Mouse (Mus musculus) liver, postnatal 0 days (tissue): ENCODE measurements around the gene C5ar1.

Experiments used
- CTCF ChIP-seq: sonication (generic); IDR thresholded peaks from 2 replicates; pipeline ENCODE4 v1.5.1; 2016; ENCODE audit warnings: antibody characterized with exemption, low read depth
- EP300 ChIP-seq: IDR thresholded peaks from 2 replicates; pipeline ENCODE4 v1.6.1; 2016; ENCODE audit warnings: antibody characterized with exemption, low read depth, mild to moderate bottlenecking

- TF ChIP-seq CTCF (no peak), EP300 (no peak)
These were observed at the start of gene C5ar1 for GRCm38 (mm10) chr7:16259110-16259590.
